Mouse (Mus musculus): ENCODE results near the gene Psmd11.
"Not testable (repeated sequence)": the region's sequence is repeated elsewhere in the genome, so short reads cannot be mapped to it uniquely, and the experiment has no call there.

Gene Psmd11

GRCm38 (mm10) chr11:80426029-80426813 is 2.2 kb upstream of the Psmd11 start:
- not testable (repeated sequence) for DNase-seq (ENCODE audit: low spot score in 2 of 2)

GRCm38 (mm10) chr11:80429009-80429475 is 627 bp downstream of the Psmd11 start:
- peak; percentile 54 to 81 for DNase-seq (ENCODE audit: low spot score in 2 of 2)

DNA sequence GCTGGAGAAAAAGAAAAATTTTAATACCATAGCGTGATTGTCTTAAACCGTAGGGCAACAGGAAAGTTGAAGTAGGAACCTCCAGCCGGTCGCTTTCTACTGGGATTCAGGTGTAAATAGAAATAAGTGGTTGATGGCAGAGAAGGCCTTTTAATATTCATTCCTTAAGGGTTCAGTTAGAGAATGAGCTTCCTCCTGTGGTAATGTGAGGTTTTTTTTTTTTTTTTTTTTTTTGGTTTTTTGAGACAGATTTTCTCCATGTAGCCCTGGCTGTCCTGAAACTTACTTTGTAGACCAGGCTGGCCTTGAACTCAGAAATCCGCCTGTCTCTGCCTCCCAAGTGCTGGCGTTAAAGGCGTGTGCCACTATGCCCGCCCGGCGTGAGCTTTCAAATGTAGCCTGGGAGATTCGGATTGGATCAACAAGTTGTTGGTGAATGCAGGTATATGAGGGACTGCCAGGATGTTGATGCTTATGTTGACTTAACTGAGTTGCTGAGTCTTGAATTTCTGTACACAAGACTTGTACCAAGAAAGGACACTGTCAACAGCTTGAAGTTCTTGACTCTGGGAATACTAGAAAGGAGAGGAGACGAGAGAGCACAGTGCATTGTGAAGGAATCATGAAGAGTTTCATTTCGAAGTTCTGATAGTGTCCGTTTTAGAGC is 1.2 kb downstream of the Psmd11 start:
- peak in 1 of 2 experiments; percentile 17 for DNase-seq (ENCODE audit: low spot score in 2 of 2)

DNA sequence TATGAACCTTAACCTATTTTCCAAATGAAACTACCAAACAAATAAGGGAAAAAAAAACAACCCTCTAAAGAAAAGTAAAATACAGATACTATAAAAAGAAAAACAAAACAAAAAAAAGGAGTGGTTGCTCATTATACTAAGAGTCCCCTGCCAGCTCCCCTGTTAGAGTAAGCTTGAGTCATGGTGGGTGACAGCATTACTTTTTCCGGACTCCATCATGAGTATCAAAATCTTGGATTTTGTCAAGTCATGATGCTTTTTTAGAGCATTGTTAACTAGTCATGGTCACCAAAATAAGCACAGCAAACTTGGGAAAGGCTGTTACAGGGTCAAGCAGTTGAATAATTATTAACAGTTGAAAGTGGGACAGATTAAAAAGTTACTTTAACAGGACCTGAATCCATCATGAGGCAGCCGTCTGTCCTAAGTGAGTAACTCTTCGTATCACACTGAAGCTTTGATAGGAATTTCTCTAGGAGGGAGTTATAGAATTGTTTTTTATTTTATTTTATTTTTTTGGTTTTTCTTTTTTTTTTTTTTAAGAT is 2.0 kb downstream of the Psmd11 start:
- DNase-seq (ENCODE audit: low spot score in 2 of 2) = no peak

DNA sequence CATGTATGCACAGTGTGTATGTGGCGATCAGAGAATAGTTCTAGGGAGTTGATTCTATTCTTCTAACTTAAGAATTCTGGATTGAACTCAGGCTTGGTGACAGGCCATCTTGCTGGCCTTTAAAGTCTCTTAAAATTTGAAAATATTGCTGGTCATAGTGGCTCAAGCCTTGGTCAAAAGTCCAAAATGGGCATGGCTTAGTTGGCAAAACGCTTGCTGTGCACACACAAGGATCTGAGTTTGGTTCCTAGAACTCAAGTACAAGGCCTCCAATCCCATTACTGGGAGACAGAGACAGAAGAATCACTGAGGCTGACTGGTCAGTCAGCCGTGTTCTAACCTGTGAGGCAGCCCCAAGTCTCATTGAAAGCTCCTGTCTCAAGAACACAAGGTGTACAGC is 18.5 kb downstream of the Psmd11 start:
- DNase-seq (ENCODE audit: low spot score in 2 of 2) = no peak

DNA sequence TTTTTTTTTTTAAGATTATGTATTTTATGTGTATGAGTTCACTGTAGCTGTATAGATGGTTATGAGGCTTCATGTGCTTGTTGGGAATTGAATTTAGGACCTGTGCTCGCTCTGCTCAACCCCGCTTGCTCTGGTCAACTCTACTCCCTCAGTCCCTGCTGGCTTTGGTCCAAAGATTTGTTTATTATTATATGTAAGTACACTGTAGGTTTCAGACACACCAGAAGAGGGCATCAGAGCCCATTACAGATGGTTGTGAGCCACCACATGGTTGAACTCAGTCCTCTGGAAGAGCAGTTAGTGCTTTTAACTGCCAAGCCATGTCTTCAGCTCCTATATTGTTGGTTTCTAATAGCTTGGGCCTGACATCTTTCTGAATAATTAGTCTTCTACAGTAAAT is 21.4 kb downstream of the Psmd11 start:
- no peak for DNase-seq (ENCODE audit: low spot score in 2 of 2)

GRCm38 (mm10) chr11:80452242-80452641 is 23.8 kb downstream of the Psmd11 start:
- DNase-seq (ENCODE audit: low spot score in 2 of 2) = no peak

DNA sequence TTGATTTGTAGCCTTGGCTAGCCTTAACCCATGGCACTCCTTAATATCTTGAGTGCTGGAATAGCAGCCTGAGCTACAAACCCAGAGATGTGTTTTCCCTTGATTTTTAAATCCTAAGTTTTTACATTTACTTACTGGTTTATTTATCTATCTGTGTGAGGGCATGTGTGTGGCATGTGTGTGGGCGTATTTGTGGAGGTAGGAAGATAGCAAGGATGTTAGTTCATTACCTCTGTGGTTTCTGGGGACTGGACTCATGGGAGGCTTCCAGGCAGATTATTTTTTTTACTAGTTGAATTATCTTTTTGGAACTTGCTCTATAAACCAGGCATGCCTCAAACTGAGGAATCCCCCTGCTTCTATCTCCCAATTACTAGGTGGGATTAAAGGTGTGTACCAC is 24.8 kb downstream of the Psmd11 start:
- DNase-seq (ENCODE audit: low spot score in 2 of 2) = no peak

DNA sequence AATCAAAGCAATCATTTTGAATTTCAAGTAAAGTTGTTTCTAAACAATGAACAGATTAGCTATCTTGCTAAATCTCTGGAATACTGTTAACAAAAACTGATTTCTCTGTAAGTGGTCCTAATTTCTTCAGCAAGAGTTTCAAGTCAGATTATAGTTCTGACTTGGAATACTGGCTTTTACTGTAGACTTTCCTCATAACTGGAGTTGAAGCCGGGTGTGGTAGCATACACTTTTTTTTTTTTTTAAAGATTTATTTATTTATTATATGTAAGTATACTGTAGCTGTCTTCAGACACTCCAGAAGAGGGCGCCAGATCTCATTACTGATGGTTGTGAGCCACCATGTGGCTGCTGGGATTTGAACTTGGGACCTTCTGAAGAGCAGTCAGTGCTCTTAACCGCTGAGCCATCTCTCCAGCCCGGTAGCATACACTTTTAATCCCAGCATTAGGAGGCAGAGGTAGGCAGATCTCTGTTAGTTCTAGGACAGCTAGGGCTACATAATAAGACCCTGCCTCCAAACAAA is 35.3 kb downstream of the Psmd11 start:
- DNase-seq (ENCODE audit: low spot score in 2 of 2) = not testable (repeated sequence)

DNA sequence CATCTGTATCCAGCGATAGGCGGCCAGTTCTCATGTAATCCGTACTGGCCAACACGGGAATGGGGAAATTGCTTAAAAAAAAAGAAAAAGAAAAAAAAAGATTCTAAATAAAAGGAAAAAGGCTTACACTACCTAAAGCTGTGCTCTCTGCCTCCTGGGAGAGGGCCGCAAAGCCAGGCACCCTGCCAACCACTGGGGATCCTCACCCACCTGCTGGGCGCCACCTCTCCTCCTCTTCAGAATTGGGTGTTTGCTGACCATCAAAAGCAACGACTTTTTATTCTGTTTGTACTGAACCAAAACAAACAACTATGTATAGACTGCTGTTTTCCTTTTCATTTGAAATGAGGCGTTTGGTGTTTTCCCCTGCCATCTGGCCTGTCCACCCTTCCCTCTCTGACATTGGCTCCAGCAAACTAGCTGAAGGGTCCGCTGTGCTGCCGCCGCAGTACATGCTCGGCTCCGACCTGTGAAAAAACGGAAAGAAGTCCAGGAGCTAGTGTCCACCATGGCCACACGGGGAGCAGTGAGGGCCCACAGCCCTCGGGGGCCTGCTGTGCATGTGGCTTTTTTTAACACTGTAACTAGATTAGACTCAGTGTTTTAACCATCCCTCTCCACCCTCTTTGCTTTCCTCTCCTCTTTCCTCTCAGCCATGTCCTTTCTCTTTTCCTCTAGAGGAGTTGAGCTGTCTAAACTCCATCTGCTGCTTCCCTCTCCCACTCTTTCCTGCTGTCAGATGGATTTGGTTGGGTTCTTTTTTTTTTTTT is 43.6 kb downstream of the Psmd11 start:
- DNase-seq (ENCODE audit: low spot score in 2 of 2) = no peak

DNA sequence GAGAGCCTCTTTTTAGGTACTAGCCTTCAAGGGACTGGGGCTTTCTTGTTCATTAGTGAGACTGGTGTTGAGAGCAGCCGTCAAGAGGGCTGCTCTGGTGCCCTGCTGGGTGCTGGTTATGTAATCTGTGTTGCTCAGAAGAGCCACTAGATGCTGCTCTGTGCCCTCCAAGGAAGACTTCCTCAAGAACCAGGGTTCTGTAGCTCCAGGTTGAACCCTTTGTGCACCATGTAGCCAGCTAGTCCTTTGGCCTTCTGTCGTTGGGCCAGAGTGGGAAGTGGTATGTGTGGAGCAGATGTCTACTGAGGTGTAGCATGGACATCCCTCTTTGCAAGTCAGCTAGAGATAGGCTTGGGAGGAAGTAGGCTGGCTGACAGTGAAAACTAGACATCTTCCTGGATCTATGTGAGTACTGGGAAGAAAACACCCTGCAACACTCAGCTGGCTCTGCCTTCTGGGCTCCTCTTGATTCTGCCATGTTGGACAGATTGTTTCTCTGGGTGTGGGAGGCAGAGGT is 45.8 kb downstream of the Psmd11 start:
- DNase-seq (ENCODE audit: low spot score in 2 of 2) = peak in 1 of 2 experiments; percentile 14

DNA sequence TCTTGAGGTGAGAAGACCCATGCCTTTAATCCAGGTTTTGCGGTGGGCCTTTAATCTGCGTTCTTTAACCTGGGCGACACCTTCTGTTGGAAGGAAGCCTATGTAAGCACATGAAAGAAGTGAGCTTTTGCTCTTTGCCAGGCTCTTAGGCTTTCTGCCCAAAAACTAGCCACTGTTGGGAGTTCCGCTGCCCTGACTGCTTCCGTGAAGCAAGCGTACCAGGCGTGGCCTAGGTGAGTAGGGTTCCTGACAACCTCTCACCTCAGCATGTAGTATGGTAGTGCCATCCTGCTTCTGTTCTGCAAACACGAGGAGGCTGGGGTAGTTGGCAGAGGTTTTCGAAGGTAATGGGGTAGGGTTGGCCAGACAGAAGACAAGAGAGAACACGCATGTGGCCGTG is 46.4 kb downstream of the Psmd11 start:
- DNase-seq (ENCODE audit: low spot score in 2 of 2) = no peak

DNA sequence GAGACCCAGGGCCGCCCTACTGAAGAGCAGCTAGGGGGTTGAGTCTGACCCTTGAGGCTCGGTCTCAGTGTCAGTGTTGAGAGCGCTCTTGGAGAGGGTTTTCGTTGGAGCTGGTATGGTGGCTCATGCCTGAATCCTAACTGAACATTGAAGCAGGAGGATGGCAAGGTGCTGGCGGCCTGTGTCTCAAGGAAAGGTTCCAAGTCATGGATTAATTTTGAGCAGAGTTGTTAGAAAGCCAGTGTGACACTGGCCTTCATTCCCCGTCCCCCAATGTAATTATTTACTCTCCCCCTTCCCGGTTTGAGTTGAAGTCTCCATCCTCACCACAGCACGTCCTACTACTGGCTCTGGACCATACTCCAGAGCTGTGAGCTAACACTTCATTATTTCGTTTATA is 47.1 kb downstream of the Psmd11 start:
- no peak for DNase-seq (ENCODE audit: low spot score in 2 of 2)

DNA sequence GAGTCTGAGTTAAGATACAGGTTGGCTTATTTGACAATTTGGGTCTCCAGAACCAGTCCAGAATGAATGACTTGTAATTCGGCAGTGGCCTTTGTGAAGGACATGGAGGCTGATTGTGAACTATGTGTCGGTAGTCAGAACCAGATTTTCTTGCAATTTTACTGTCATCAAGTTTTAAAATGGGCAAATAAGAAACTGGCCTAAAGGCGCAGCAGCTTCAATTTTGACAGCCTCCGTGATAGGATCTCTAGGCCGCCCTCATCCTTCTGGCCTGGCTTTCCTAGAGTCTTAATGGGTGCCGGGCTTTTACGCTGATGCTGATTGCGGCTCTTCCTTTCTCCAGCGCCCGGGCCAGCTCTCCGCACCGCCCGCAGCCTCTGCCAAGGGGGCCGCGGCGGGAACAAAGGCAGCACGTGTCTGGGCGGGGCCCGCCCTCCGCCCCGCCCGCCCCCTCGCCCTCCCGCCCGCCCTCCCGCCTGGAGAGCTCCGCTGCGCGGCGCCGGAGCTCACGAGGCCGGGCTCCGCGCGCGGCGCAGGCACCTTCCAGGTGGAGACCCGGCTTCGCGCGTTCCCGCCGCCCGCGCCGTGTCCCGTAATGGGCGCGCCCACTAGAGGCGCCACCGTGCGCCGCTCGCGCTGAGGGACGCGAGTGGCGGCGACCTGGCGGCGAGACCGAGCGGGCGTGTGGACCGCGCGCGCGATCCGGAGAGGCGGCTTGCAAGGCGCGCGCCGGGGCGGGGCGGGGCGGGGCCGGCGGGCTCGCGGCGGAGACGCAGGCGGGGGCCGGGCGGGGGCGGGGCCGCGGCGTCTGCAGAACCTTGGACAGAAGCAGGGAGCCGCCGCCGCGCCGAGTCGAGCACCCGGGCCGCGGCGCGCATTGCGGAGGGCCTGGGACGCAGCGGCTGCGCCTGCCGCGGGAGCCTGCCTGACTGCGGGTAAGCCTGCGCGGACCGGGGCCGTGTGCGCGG is 48.1 kb downstream of the Psmd11 start, which contains the start of gene Cdk5r1:
TSS of gene Cdk5r1 (plus strand) at position 802 of the 968 bp plus-strand sequence.
- DNase-seq (ENCODE audit: low spot score in 2 of 2) = peak; percentile 78 to 90

- DNase-seq (ENCODE audit: low spot score in 2 of 2) = peak in 1 of 2 experiments; percentile 73
Observed at GRCm38 (mm10) chr11:80477341-80478199, 49.2 kb downstream of the Psmd11 start.

GRCm38 (mm10) chr11:80478694-80479412 is 50.4 kb downstream of the Psmd11 start:
- no peak for DNase-seq (ENCODE audit: low spot score in 2 of 2)

DNA sequence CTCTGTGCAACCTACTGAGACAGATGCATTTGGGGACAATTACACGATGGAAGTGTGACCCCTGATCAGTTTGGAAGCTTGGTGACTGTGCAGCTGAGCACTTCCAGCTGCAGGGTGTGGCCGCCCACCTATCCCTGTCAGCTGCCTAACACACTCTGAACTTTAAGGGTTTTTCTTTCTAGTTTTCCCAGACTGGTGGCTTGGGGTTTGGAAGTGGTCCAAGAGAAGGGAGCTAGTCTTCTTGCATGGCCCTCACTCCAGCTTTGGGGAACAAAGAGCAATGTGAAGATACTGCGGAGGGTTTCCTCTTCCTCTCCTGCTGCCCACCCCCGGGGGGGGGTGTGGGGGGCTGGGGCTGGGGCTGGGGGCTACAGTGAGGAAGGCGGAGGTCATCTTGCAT is 51.0 kb downstream of the Psmd11 start:
- DNase-seq (ENCODE audit: low spot score in 2 of 2) = no peak
